In the genomic region with DNA sequence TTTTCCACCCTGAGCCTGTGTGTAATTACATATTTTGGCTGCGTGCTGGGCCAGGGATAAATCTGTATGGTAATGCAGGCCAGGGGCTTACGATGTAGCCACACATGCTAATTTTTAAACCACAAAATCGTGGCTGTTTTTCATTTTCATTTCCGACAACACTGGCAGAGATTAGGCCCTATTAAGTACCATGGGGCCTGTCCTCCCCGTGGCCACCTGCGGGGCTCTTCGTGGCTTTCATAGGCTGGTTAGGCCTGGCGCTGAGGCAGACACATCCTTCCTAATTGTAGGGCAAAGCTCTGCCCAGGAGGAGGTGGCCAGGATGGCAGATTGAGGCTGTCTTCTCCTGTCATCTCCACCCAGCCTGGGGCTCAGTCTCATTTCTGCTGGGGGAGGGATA, we compare ENCODE assay signal across 18 mouse cellular contexts. TPM values are rescaled to one million over a fixed set of nuclear protein-coding genes. Genes with fewer than 3 reads are reported as not detected.
"Had no signal": no experiment of that assay in that cellular context is flagged by ENCODE, and none has a peak within 500 bp of the region (broad histone marks: within the 10 kb centered on the region; RNA-seq: fewer than 3 reads in every experiment).

No protein-coding gene starts in this region.

- H3K36me3 ChIP-seq: limb, embryonic 13.5 days; neural tube, embryonic 13.5 days had no signal

- DNase-seq: kidney, postnatal 10 days; kidney, postnatal 4 days; left cerebral cortex, postnatal 4 days; lung, adult 18-20 months; retina, postnatal 1 day; right cerebral cortex, postnatal 4 days; spleen, adult 18-20 months; thymus, adult 18-20 months; thymus, postnatal 14 days had no signal

- H3K27ac ChIP-seq: layer of hippocampus, adult 2 months; limb, embryonic 13.5 days; liver, embryonic 14.5 days; neural tube, embryonic 13.5 days had no signal

- H3K4me1 ChIP-seq: limb, embryonic 13.5 days had no signal

- H3K9me3 ChIP-seq: limb, embryonic 13.5 days; neural tube, embryonic 13.5 days had no signal

- H3K4me3 ChIP-seq: layer of hippocampus, adult 2 months; limb, embryonic 13.5 days; neural tube, embryonic 13.5 days had no signal

- H3K9ac ChIP-seq: limb, embryonic 13.5 days; liver, embryonic 14.5 days; neural tube, embryonic 13.5 days had no signal

- H3K4me2 ChIP-seq: limb, embryonic 13.5 days; neural tube, embryonic 13.5 days had no signal

RNA-seq across cellular contexts. Expression of gene Lhx1, which starts 48.3 kb away (rescaled TPM):
- total RNA-seq: left cerebral cortex, adult 18-20 months; liver, adult 2 months; megakaryocyte-erythroid progenitor cell, adult 5-6 weeks had no signal
- polyA plus RNA-seq: liver, adult 2 months; liver, embryonic 14.5 days; lung, embryonic 16.5 days; urinary bladder, adult 2 months had no signal
